Mouse (Mus musculus) heart, postnatal 0 days (tissue): ENCODE results near the gene Fbxl5. TPM values are rescaled to one million over a fixed set of nuclear protein-coding genes. Genes with fewer than 3 reads are reported as not detected.

ENCODE experiments used
- ATAC-seq: fragments of 200-750 bp; cut with Nextera tagmentation; 2 replicates; pipeline ENCODE4 v1.8.0; 2017; ENCODE audit warnings: low read depth, moderate number of reproducible peaks, moderate library complexity; ENCODE audit not compliant: insufficient read depth
- DNase-seq: peaks from one replicate; pipeline ENCODE4 v3.0.0-alpha.2; 2016; ENCODE audit warnings: low spot score
- H3K27ac ChIP-seq: fragments of 300-500 bp; sonication (generic); 2 replicates; pipeline ENCODE4 v1.5.1; 2014; ENCODE audit warnings: low read depth, mild to moderate bottlenecking
- H3K27me3 ChIP-seq: fragments of 300-500 bp; sonication (generic); 2 replicates; pipeline ENCODE4 v1.6.1; 2014; ENCODE audit warnings: low read length, mixed read lengths; ENCODE audit not compliant: control insufficient read depth, insufficient read depth
- H3K36me3 ChIP-seq: fragments of 300-500 bp; sonication (generic); replicated peaks from 2 replicates; pipeline ENCODE4 v1.6.1; 2014; ENCODE audit warnings: low read length, mixed read lengths; ENCODE audit not compliant: control insufficient read depth, insufficient read depth
- H3K4me1 ChIP-seq: fragments of 300-500 bp; sonication (generic); 2 replicates; pipeline ENCODE4 v1.6.1; 2014; ENCODE audit warnings: antibody characterized with exemption; ENCODE audit not compliant: control insufficient read depth, insufficient read depth
- H3K4me2 ChIP-seq: fragments of 300-500 bp; sonication (generic); 2 replicates; pipeline ENCODE4 v1.6.1; 2014; ENCODE audit warnings: low read depth, mild to moderate bottlenecking, low read length, moderate library complexity
- H3K4me3 ChIP-seq: fragments of 300-500 bp; sonication (generic); 2 replicates; pipeline ENCODE4 v1.5.1; 2014; ENCODE audit warnings: low read depth, low read length
- H3K9ac ChIP-seq: fragments of 300-500 bp; sonication (generic); replicated peaks from 2 replicates; pipeline ENCODE4 v1.6.1; 2014; ENCODE audit warnings: low read depth, low read length, mixed read lengths
- H3K9me3 ChIP-seq: fragments of 300-500 bp; sonication (generic); replicated peaks from 2 replicates; pipeline ENCODE4 v1.6.1; 2016; ENCODE audit warnings: low read length; ENCODE audit not compliant: control insufficient read depth
- CTCF ChIP-seq: IDR thresholded peaks from 2 replicates; pipeline ENCODE4 v1.5.1; 2016; ENCODE audit warnings: antibody characterized with exemption, control low read depth, low read depth
- EP300 ChIP-seq: IDR thresholded peaks from 2 replicates; pipeline ENCODE4 v1.6.1; 2016; ENCODE audit warnings: antibody characterized with exemption, low read depth
- WGBS: fragments of 180-500 bp; shearing (Covaris S2); extraction: QIAGEN DNeasy Blood & Tissue Kit; methylation state at CpG from one replicate; pipeline ENCODE4 v1.1.7; 2014; 5-methylcytosine and 5-hydroxymethylcytosine counted together
- polyA plus RNA-seq: library from polyadenylated mRNA; unstranded; fragments of >200 nt; fragmentation: Nextera tagmentation; extraction: Ambion mirVana; gene quantifications from 2 replicates; pipeline ENCODE4 v1.2.1, GENCODE M21; 2015
- total RNA-seq: library from RNA; depleted of rRNA; stranded (reverse); fragments of >200 nt; gene quantifications from 2 replicates; pipeline ENCODE4 v1.2.3, GENCODE M21; 2014; ENCODE audit warnings: low replicate concordance; rRNA removed

The Fbxl5 gene
- total and polyA plus RNA-seq, 2 experiments from 2014 or later: 40.3 to 48.9 TPM

GRCm38 (mm10) chr5:43697133-43697532 is 124.3 kb downstream of the Fbxl5 start:
- Histone ChIP-seq H3K27me3 (no peaks in the 10 kb centered on the region), H3K9me3 (no peaks in the 10 kb centered on the region), H3K9ac (no peak overlapping the region), H3K27ac (no peak overlapping the region), H3K4me2 (no peak overlapping the region), H3K4me3 (no peak overlapping the region), H3K4me1 (no peaks in the 10 kb centered on the region), H3K36me3 (peaks cover 66% of the 10 kb centered on the region)
- TF ChIP-seq EP300: no peak
- TF ChIP-seq CTCF: no peak
- ATAC-seq: no peak
- DNase-seq: no peak
- 81% methylated on average over 3 of the region's 3 CpGs for WGBS

Other genes starting within 250 kb of the Fbxl5 start
- 3.1 and 4.0 TPM in 2 replicates for gene Cc2d2a, start 159.3 kb downstream of the Fbxl5 start, total RNA-seq
- 6.4 and 6.6 TPM in 2 replicates for gene Cc2d2a, start 159.3 kb downstream of the Fbxl5 start, polyA plus RNA-seq
- gene Bst1, start 2.8 kb downstream of the Fbxl5 start, total RNA-seq: 0.15 and 0.70 TPM in 2 replicates
- gene Bst1, start 2.8 kb downstream of the Fbxl5 start, polyA plus RNA-seq: 0.70 and 1.2 TPM in 2 replicates
- 17.2 and 19.6 TPM in 2 replicates for gene Cd38, start 46.9 kb upstream of the Fbxl5 start, total RNA-seq
- 12.9 and 13.1 TPM in 2 replicates for gene Cd38, start 46.9 kb upstream of the Fbxl5 start, polyA plus RNA-seq
- gene Gm7879, start 91.5 kb upstream of the Fbxl5 start, total RNA-seq: not detected in 2 replicates
- gene Gm7879, start 91.5 kb upstream of the Fbxl5 start, polyA plus RNA-seq: not detected in 2 replicates
- 3.5 and 7.3 TPM in 2 replicates for gene Fgfbp1, start 160.1 kb upstream of the Fbxl5 start, total RNA-seq
- 0.87 and 1.3 TPM in 2 replicates for gene Fgfbp1, start 160.1 kb upstream of the Fbxl5 start, polyA plus RNA-seq